Mouse (Mus musculus): ENCODE measurements at regions not wholly inside any gene's neighbourhood (a gene's known extent, or its start where the extent isn't known, plus 50 kb on each side); places are given as distances from the start of the nearest gene placed in this dataset.

DNA sequence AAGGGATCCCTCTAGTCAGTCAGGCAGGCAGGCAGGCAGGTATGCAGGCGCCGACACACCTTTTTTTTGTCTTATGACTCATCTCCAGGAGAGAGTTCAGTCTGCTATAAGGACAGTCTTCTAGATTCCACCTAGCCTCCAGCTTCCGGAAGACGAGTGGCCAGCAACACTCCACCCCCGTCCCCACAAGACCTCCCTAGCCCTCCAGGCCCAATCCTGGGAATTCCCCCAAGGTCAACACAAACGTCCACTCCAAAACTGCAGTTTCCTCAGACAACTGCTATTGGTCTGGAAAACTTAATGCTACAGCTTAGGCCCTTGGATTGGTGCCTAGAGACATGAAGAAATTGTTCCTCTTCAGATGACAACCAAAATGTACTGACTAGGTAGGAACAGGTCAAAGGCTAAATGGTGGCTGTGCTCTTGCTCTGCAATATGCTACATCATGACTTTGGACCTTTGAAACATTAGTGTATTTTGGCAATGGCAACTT lies 233.3 kb upstream of the Ankrd55 start:
- TF ChIP-seq CTCF (IDR thresholded peaks at IDR 0.05; ENCODE audit: control insufficient read depth, insufficient read depth, low read length), result no peak
- TF ChIP-seq POLR2A (IDR thresholded peaks at IDR 0.05; ENCODE audit: borderline replicate concordance, control insufficient read depth, low read depth, low read length), result no peak
